In genomic region chr9:121880840-121881239, GRCm38 (mm10) we compare ENCODE assay signal across 8 mouse cellular contexts. TPM values are rescaled to one million over a fixed set of nuclear protein-coding genes. Genes with fewer than 3 reads are reported as not detected.
DNase-seq lines count a peak whose midpoint lies in the region; ATAC-seq and TF ChIP-seq lines count a peak whose summit lies in the region.

No protein-coding gene starts in this region.

- TF ChIP-seq CTCF in cerebellum, adult 2 months (IDR thresholded peaks at IDR 0.05; ENCODE audit: borderline replicate concordance, insufficient read depth, low read depth, low read length), result peak; percentile 55; the same call in 1 of the 2 replicates

- H3K4me2 ChIP-seq in hindbrain, embryonic 11.5 days (replicated peaks; ENCODE audit: low read depth, low read length), result no peak overlapping the region

- no peak for ATAC-seq in hindbrain, embryonic 11.5 days (ENCODE audit: low FRiP score)

- no peak overlapping the region for H3K4me3 ChIP-seq in cerebellum, adult 2 months (replicated peaks; ENCODE audit: insufficient read depth, low read depth, low read length)
- no peak overlapping the region for H3K4me3 ChIP-seq in hindbrain, embryonic 11.5 days (ENCODE audit: low read depth, low read length)

- H3K36me3 ChIP-seq in hindbrain, embryonic 11.5 days (ENCODE audit: control insufficient read depth, insufficient read depth, low read length), result no peaks in the 10 kb centered on the region

- H3K27ac ChIP-seq in cerebellum, adult 2 months (ENCODE audit: insufficient read depth, low read length), result no peak overlapping the region
- no peak overlapping the region for H3K27ac ChIP-seq in hindbrain, embryonic 11.5 days (ENCODE audit: low read depth, low read length)

- no peaks in the 10 kb centered on the region; the same call in 1 of the 2 replicates for H3K4me1 ChIP-seq in cerebellum, adult 2 months (ENCODE audit: control insufficient read depth, insufficient read depth, low read length)
- H3K4me1 ChIP-seq in hindbrain, embryonic 11.5 days (replicated peaks; ENCODE audit: control insufficient read depth, insufficient read depth, low read length), result no peaks in the 10 kb centered on the region

- H3K27me3 ChIP-seq in cerebellum, adult 2 months (ENCODE audit: control insufficient read depth, insufficient read depth, low read length), result no peaks in the 10 kb centered on the region
- no peaks in the 10 kb centered on the region for H3K27me3 ChIP-seq in hindbrain, embryonic 11.5 days (ENCODE audit: control insufficient read depth, insufficient read depth, low read length)

- peak; percentile 28 for DNase-seq in MN1 (ENCODE audit: low spot score)
- DNase-seq in cerebellum, adult 2 months, result peak; percentile 27 to 36
- DNase-seq in frontal cortex, postnatal 14 days (ENCODE audit: low spot score in 2 of 2), result peak; percentile 36 to 42
- DNase-seq in hindbrain, embryonic 11.5 days (ENCODE audit: low spot score), result peak; percentile 82
- DNase-seq in layer of hippocampus, postnatal 36 days, result peak; percentile 48 to 52
- DNase-seq in lung, postnatal 4 days, result peak; percentile 75 to 79
- peak; percentile 52 for DNase-seq in right cerebral cortex, postnatal 25 days
- DNase-seq in Muller cell, postnatal 12 days (ENCODE audit: inconsistent ontology term), result no peak

- H3K9ac ChIP-seq in hindbrain, embryonic 11.5 days (ENCODE audit: low read depth, low read length), result no peak overlapping the region

- 14% methylated on average over 14 of the region's 14 CpGs for WGBS in cerebellum, adult 2 months
- 27% methylated on average over 14 of the region's 14 CpGs for WGBS in hindbrain, embryonic 11.5 days

- no peak for TF ChIP-seq POLR2A in cerebellum, adult 2 months (IDR thresholded peaks at IDR 0.05; ENCODE audit: borderline replicate concordance, insufficient read depth, low read length)

- H3K9me3 ChIP-seq in hindbrain, embryonic 11.5 days (ENCODE audit: control insufficient read depth, low read length), result no peaks in the 10 kb centered on the region

RNA-seq across cellular contexts. Expression of gene Ackr2, which starts 17.3 kb away (rescaled TPM):
- 0.05 and 0.16 TPM in 2 replicates for polyA plus RNA-seq in cerebellum, adult 2 months (2012; rRNA removed)
- polyA plus RNA-seq in hindbrain, embryonic 11.5 days (2014; fragmentation: Nextera tagmentation; extraction: Ambion mirVana), result 1.2 and 1.4 TPM in 2 replicates
- total RNA-seq in layer of hippocampus, postnatal 36 days (2021), result 1 to 10 TPM; 1.3 to 1.5 TPM

RNA-seq across cellular contexts. Expression of gene Higd1a, which starts 22.7 kb away (rescaled TPM):
- 125 and 128 TPM in 2 replicates for polyA plus RNA-seq in cerebellum, adult 2 months (2012; rRNA removed)
- polyA plus RNA-seq in hindbrain, embryonic 11.5 days (2014; fragmentation: Nextera tagmentation; extraction: Ambion mirVana), result 149 and 158 TPM in 2 replicates
- 10 to 100 TPM; 90.4 to 93.2 TPM for total RNA-seq in layer of hippocampus, postnatal 36 days (2021)

RNA-seq across cellular contexts. Expression of gene Cyp8b1, which starts 35.3 kb away (rescaled TPM):
- not detected in 2 replicates for polyA plus RNA-seq in cerebellum, adult 2 months (2012; rRNA removed)
- not detected in 2 replicates for polyA plus RNA-seq in hindbrain, embryonic 11.5 days (2014; fragmentation: Nextera tagmentation; extraction: Ambion mirVana)
- total RNA-seq in layer of hippocampus, postnatal 36 days (2021), result not detected

RNA-seq across cellular contexts. Expression of gene Ccdc13, which starts 41.6 kb away (rescaled TPM):
- 15.1 and 18.5 TPM in 2 replicates for polyA plus RNA-seq in cerebellum, adult 2 months (2012; rRNA removed)
- 2.4 and 4.0 TPM in 2 replicates for polyA plus RNA-seq in hindbrain, embryonic 11.5 days (2014; fragmentation: Nextera tagmentation; extraction: Ambion mirVana)
- total RNA-seq in layer of hippocampus, postnatal 36 days (2021), result 1 to 10 TPM; 7.5 to 9.7 TPM
